Mouse (Mus musculus): ENCODE measurements around the gene Nup62. TPM values are rescaled to one million over a fixed set of nuclear protein-coding genes. Genes with fewer than 3 reads are reported as not detected.

Nup62 gene
- polyA plus RNA-seq, 1 experiment from 2014 or later: 68.9 TPM

- H3K36me3 ChIP-seq (ENCODE audit: insufficient read depth): peaks cover 59% of the 10 kb centered on the region
- ATAC-seq (ENCODE audit: insufficient read depth): no peak
- WGBS: 84% methylated on average over 5 of the region's 5 CpGs
Observed at GRCm38 (mm10) chr7:44828706-44829105, 12.8 kb downstream of the Nup62 start.

GRCm38 (mm10) chr7:44832763-44833162 is 16.9 kb downstream of the Nup62 start:
- no peaks in the 10 kb centered on the region for H3K27me3 ChIP-seq (ENCODE audit: insufficient read depth, low read length)
- H3K4me3 ChIP-seq (ENCODE audit: low read depth, low read length): no peak overlapping the region
- no peaks in the 10 kb centered on the region for H3K4me1 ChIP-seq (ENCODE audit: insufficient read depth)
- no peak for TF ChIP-seq CTCF (IDR thresholded peaks at IDR 0.05; ENCODE audit: low read depth)
- ATAC-seq (ENCODE audit: insufficient read depth) (no peak), DNase-seq (no peak)
- no peak overlapping the region for H3K4me2 ChIP-seq
- 51% methylated on average over 4 of the region's 4 CpGs for WGBS
- H3K9me3 ChIP-seq (ENCODE audit: low read depth, low read length): no peaks in the 10 kb centered on the region
- H3K36me3 ChIP-seq (ENCODE audit: insufficient read depth): peaks cover 45% of the 10 kb centered on the region
- H3K9ac ChIP-seq: no peak overlapping the region
- no peak overlapping the region for H3K27ac ChIP-seq (ENCODE audit: low read depth)

More at GRCm38 (mm10) chr7:44828706-44829105, 12.8 kb downstream of the Nup62 start:
- Histone ChIP-seq H3K9me3 (ENCODE audit: low read depth, low read length) (no peaks in the 10 kb centered on the region), H3K4me1 (ENCODE audit: insufficient read depth) (no peaks in the 10 kb centered on the region), H3K27me3 (ENCODE audit: insufficient read depth, low read length) (no peaks in the 10 kb centered on the region), H3K4me3 (ENCODE audit: low read depth, low read length) (no peak overlapping the region), H3K9ac (no peak overlapping the region), H3K27ac (ENCODE audit: low read depth) (no peak overlapping the region), H3K4me2 (no peak overlapping the region)
- no peak for DNase-seq
- no peak for TF ChIP-seq CTCF (IDR thresholded peaks at IDR 0.05; ENCODE audit: low read depth)

GRCm38 (mm10) chr7:44835373-44836015 is 19.6 kb downstream of the Nup62 start:
- H3K36me3 ChIP-seq (ENCODE audit: insufficient read depth): peaks cover 19% of the 10 kb centered on the region
- 91% methylated on average over 1 of the region's 1 CpGs for WGBS
- H3K9me3 ChIP-seq (ENCODE audit: low read depth, low read length): no peaks in the 10 kb centered on the region
- H3K27ac ChIP-seq (ENCODE audit: low read depth): no peak overlapping the region
- DNase-seq: no peak
- no peaks in the 10 kb centered on the region for H3K4me1 ChIP-seq (ENCODE audit: insufficient read depth)
- no peak for TF ChIP-seq CTCF (IDR thresholded peaks at IDR 0.05; ENCODE audit: low read depth)
- H3K9ac ChIP-seq: no peak overlapping the region
- no peak overlapping the region for H3K4me3 ChIP-seq (ENCODE audit: low read depth, low read length)
- H3K4me2 ChIP-seq: no peak overlapping the region
- ATAC-seq (ENCODE audit: insufficient read depth): no peak
- H3K27me3 ChIP-seq (ENCODE audit: insufficient read depth, low read length): peaks cover 12% of the 10 kb centered on the region

- no peak overlapping the region for H3K9ac ChIP-seq
- H3K36me3 ChIP-seq (ENCODE audit: insufficient read depth): peaks cover 18% of the 10 kb centered on the region
- ATAC-seq (ENCODE audit: insufficient read depth): no peak
- no peak overlapping the region for H3K27ac ChIP-seq (ENCODE audit: low read depth)
- no peaks in the 10 kb centered on the region for H3K9me3 ChIP-seq (ENCODE audit: low read depth, low read length)
- peaks cover 15% of the 10 kb centered on the region for H3K27me3 ChIP-seq (ENCODE audit: insufficient read depth, low read length)
- no peak for DNase-seq
- H3K4me3 ChIP-seq (ENCODE audit: low read depth, low read length): no peak overlapping the region
- WGBS: 42% methylated on average over 3 of the region's 3 CpGs
- TF ChIP-seq CTCF (IDR thresholded peaks at IDR 0.05; ENCODE audit: low read depth): no peak
- no peak overlapping the region for H3K4me2 ChIP-seq
- H3K4me1 ChIP-seq (ENCODE audit: insufficient read depth): no peaks in the 10 kb centered on the region
Observed at GRCm38 (mm10) chr7:44836016-44836404, 20.1 kb downstream of the Nup62 start.

GRCm38 (mm10) chr7:44836423-44837053 is 20.6 kb downstream of the Nup62 start:
- Histone ChIP-seq H3K4me3 (ENCODE audit: low read depth, low read length) (no peak overlapping the region), H3K9ac (no peak overlapping the region), H3K27ac (ENCODE audit: low read depth) (no peak overlapping the region), H3K36me3 (ENCODE audit: insufficient read depth) (peaks cover 18% of the 10 kb centered on the region), H3K9me3 (ENCODE audit: low read depth, low read length) (no peaks in the 10 kb centered on the region), H3K4me2 (no peak overlapping the region), H3K4me1 (ENCODE audit: insufficient read depth) (no peaks in the 10 kb centered on the region), H3K27me3 (ENCODE audit: insufficient read depth, low read length) (peaks cover 15% of the 10 kb centered on the region)
- TF ChIP-seq CTCF (IDR thresholded peaks at IDR 0.05; ENCODE audit: low read depth): no peak
- DNase-seq (no peak), ATAC-seq (ENCODE audit: insufficient read depth) (no peak)
- 78% methylated on average over 9 of the region's 9 CpGs for WGBS

GRCm38 (mm10) chr7:44838073-44838472 is 22.2 kb downstream of the Nup62 start:
- Histone ChIP-seq H3K9ac (no peak overlapping the region), H3K27me3 (ENCODE audit: insufficient read depth, low read length) (peaks cover 15% of the 10 kb centered on the region), H3K27ac (ENCODE audit: low read depth) (no peak overlapping the region), H3K9me3 (ENCODE audit: low read depth, low read length) (no peaks in the 10 kb centered on the region), H3K4me2 (no peak overlapping the region), H3K4me1 (ENCODE audit: insufficient read depth) (no peaks in the 10 kb centered on the region), H3K36me3 (ENCODE audit: insufficient read depth) (peaks cover 24% of the 10 kb centered on the region), H3K4me3 (ENCODE audit: low read depth, low read length) (no peak overlapping the region)
- ATAC-seq (ENCODE audit: insufficient read depth): no peak
- no peak for TF ChIP-seq CTCF (IDR thresholded peaks at IDR 0.05; ENCODE audit: low read depth)
- 83% methylated on average over 6 of the region's 6 CpGs for WGBS
- no peak for DNase-seq

GRCm38 (mm10) chr7:44839171-44839490 is 23.2 kb downstream of the Nup62 start:
- no peaks in the 10 kb centered on the region for H3K4me1 ChIP-seq (ENCODE audit: insufficient read depth)
- no peak overlapping the region for H3K27ac ChIP-seq (ENCODE audit: low read depth)
- ATAC-seq (ENCODE audit: insufficient read depth) (no peak), DNase-seq (no peak)
- H3K27me3 ChIP-seq (ENCODE audit: insufficient read depth, low read length): peaks cover 15% of the 10 kb centered on the region
- peaks cover 34% of the 10 kb centered on the region for H3K36me3 ChIP-seq (ENCODE audit: insufficient read depth)
- no peak for TF ChIP-seq CTCF (IDR thresholded peaks at IDR 0.05; ENCODE audit: low read depth)
- no peaks in the 10 kb centered on the region for H3K9me3 ChIP-seq (ENCODE audit: low read depth, low read length)
- WGBS: 25% methylated on average over 11 of the region's 11 CpGs
- H3K4me2 ChIP-seq: peak overlapping the region; percentile 59
- H3K9ac ChIP-seq: peak overlapping the region; percentile 27; the same call in 1 of the 2 replicates
- peak overlapping the region; percentile 30 for H3K4me3 ChIP-seq (ENCODE audit: low read depth, low read length)
